Mouse (Mus musculus) forelimb bud, embryonic 11.5 days (tissue): ENCODE data around the gene Mustn1.

Source experiments
- DNase-seq: peaks from one replicate; pipeline ENCODE4 v3.0.0-alpha.2; 2012; ENCODE audit warnings: low read depth, low spot score

Mustn1 gene

DNA sequence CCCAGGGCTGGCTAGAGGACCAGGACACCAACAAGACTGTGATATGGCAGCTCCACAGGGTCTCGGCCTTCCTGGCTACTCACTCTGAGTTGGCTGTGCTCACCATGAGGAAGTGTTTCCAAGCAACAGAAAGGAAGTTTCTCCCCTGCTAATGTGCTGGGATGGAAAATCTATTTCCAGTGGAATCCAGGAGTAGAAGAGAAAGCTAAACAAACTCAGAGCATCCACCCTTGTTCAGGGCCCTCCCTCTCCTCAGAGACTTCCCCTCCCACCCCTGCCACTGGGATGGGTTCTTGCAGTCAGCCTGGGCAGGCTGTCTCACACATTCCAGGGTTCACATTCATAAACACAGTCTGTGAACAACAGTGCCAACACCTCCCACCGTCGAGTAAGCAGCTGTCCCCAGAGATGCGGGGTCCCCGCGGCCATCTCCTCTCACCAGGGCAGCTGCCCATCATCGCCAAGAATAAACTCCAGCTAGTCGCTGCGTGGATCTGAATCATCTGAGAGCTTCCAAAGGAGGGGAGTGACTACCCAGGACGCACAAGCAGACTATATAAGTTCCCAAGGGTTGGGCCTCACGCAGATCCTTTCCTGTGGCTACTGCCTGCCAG is at the start of gene Mustn1:
TSS of gene Mustn1 (plus strand) at position 243 of the 614 bp plus-strand sequence.
- no peak for DNase-seq

DNA sequence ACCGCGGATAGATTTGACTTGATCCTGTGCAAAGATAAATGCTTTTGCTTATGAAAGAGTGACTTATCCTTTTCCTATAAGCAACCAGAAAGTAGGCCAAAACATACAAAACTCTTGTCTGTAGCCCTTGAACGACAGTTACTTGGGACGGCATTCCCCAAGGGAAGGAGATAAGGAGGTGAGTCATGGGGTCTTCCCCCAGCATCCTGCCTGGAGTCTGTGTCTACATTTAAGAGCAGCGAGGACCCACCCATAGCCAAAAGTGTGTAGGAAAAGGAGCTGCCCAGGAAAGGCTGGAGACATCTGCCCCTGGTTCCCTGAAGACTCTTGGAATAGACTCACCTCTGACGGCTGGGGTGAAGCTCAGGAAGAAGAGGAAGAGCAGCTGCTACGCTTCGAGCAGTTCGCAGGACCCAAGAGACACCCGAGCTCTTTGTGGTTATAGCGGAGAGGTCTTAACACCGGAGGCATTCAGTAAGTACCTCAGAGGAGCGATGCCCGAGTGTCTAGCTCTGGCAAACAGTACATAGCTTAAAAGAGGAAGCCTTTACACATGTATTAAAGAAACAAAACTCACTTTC is 41.5 kb upstream of the Mustn1 start:
- DNase-seq: no peak

DNA sequence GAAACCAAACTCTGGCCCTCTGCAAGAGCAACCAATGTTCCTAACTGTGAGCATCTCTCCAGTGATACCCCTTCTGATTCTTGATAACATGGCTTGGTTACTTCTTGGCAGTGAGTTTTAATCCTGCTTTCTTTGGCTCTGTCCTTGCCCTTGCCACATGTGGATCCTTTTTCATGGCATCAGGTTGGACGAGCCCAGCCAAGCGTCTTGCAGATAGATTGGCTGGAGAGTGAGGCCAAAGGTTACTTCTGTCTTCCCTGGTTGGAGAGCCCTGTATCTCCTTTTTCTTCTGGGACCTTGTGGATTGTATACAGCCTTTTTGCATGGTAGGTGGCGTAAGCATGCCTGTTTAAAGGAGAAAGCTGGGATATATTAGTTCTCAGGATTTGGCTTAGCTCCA is 35.3 kb upstream of the Mustn1 start:
- no peak for DNase-seq

DNA sequence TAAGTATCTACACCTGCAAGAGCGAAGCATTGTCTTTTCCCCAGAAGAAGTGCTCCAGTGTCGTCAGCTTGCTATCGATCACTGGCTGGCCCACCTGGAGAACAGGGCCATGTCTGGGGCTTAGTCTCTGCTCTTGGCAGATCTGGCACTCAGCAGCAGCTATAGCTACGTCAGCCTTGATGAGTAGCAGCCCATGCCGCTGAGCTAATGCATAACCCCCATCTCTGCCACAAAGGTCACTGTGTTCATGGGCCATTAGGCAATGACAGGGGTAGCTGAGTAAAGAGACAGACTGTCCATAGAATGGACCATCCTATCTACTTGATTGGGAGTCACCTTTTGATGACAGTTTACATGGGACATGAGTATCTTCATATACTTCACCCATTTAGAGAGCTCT is 28.5 kb upstream of the Mustn1 start:
- DNase-seq: no peak

GRCm38 (mm10) chr14:30852325-30852724 is 26.7 kb upstream of the Mustn1 start:
- DNase-seq: no peak

DNA sequence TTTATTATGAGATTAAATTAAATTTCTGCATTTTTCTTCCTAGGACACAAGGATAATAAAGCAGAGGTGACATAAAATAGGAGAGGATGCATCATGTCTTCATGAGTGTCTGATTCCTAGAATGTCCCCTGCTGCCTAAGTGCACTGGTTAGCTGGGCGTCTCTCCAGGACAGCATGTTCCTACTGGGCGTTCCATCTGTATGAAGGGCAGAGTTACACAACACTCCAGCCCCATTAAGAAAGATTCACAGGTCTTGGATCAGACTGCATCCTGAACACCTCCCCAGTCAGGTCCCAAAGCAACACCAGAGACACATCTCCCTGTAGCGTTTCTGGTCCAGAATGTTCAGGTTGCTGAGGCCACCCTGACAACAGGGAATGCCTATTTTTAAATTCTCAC is 23.7 kb upstream of the Mustn1 start:
- no peak for DNase-seq

- no peak for DNase-seq
These were observed 22.0 kb upstream of the Mustn1 start for GRCm38 (mm10) chr14:30856885-30857507.

DNA sequence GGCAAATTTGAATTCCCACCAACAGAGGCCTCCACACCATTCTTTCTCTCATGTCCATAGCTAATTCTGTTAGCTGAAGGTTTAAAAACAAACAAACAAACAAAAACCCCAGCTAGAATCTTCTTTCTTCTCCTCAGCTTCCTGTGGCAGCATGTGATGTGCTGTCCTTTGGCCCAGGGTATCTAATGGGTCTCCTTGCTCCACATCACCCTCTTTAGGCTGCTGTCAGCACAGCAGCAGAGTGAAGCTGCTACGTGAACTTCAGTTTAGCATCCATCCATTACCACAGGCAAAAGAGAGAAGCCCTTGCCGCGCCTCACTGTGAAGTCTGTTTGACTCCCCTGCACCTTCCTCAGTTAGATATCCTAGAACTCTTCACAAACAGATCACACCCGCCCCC is 21.0 kb upstream of the Mustn1 start:
- DNase-seq: no peak

DNA sequence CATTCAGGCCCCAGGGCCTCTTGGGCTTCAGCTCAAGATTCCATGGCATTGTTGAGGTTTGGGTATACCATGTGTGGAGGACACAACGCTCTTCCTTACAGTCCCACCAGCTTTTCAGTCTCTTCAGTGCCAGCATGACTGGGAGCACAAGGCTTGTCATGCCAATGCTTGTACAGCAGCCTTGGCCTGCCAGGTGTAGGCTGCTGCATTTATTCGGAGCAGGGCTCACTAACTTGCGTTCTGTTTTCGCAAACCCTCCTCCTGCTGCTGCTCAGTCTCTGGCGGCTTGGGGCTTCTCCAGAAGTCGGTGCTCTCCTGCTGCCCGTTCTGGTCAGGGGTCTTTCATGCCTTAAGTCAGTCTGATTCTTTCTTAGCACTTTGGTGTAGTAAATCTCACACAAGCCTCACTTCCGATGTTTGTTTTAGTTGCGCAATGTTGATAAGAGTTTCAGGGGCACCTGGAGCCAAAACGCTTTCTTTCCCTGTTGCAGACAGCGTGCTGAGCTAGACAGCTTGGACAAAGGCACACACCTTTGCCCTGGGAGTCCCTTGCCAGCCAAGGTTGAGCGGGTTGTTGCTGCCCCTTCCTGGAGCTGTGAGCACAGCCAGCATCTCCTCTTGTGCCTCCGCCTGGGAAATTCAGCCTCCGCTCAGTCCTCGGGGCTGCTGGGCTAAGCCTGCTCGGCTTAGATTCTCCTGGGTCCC is 17.4 kb upstream of the Mustn1 start:
- no peak for DNase-seq

DNA sequence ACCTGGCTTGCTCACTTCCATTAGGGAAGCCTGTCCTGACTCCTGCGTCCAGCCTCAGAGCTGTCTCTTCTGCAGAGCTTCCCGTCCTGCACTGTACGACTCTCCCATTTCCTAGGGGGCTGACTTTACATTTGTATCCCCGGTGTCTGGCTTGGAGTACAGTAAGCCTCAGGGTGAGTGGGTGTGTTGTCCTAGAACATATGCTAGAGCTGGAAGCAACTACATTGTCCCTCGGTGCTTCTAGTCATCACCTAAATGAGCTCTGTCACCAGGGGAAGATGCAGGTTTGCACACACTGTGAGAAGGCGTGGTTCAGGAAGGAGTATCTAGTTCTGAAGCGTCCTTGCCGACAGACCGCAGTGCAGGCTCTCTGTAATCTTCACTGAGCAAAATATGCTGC is 16.6 kb upstream of the Mustn1 start:
- DNase-seq: no peak

- DNase-seq: no peak
These were observed 13.7 kb upstream of the Mustn1 start for GRCm38 (mm10) chr14:30865311-30865710.

DNA sequence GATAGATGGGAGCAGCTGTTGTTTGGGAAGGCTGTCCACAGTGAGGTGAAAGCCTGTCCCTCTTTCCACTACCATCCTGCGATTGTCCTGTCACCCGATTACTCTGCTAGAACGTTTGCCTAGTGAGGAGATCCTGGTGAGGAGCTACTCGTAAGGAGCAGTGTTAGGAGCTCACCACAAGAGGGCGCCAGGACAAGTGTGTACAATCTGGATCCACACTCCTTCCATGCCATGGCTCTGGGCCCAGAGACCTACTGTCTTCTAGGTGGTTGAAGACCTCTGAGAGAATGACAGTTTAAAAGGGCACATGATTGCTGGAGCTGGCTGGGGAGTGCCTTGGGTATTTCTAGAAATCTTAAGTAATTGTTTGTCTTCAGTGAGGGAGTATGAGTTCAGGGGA is 12.0 kb upstream of the Mustn1 start:
- peak; percentile 57 for DNase-seq

DNA sequence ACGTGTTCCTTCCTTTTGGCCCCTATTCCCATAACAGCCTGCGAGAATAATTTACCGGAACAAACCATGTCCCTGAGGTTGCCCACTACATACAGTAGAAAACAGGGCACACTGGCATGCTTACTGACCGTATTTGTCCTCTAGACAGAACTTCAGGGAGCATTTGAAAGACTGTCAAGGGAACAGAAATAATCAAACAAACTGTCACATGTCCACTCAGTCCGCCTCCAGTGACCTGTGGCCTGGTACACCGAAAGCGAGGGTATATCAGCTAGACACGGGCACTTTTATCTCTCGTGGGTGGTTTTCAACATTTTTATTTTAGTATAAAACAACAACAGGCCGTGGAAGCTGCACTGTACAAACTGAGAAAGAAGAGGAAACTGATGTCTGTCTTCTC is 10.2 kb upstream of the Mustn1 start:
- DNase-seq: no peak

- DNase-seq: no peak
These were observed 9.6 kb upstream of the Mustn1 start for GRCm38 (mm10) chr14:30869391-30869801.

DNA sequence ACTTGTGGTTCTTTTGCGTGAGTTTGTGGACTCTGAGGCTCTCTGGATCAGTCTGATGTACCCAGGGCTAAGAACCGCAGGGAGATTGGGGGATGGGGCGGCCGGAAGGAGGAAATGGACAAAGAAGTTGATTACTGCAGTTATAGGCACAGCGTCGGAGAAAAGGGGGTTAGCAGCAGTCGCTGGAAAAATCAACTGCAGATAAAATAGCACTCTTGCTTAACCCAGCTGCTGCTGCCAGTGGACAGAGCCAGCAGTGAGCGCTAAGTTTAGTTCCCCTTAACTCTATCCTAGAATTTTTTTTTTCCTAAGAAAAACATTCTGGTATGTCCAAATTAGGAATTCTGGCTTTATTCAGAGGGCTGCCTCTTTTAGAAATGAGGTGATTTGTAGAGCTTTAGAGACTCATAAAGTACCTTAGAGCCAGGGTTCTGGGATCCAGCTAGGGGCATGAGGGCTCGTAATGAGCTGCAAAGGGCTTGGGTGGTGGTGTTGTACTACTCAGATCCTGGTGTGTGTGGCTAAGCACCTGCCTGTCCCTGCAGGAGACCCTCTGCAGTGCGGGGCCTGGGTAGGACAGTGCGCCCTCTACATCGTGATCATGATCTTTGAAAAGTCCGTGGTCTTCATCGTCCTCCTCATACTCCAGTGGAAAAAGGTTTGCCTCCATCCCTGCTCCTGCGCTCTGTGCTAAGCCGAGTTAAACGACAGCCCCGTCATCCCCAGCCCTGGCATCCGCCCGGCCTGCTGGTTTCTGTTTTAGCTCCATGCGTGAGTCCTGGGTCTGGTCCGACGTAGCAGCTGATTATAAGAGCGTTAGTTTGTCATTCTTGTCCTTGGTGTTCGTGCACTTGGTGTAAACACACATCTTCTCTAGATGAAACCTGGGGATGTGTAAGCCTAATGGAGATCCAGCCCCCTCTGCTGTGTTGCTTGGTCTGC is 8.5 kb upstream of the Mustn1 start:
- DNase-seq: no peak

DNA sequence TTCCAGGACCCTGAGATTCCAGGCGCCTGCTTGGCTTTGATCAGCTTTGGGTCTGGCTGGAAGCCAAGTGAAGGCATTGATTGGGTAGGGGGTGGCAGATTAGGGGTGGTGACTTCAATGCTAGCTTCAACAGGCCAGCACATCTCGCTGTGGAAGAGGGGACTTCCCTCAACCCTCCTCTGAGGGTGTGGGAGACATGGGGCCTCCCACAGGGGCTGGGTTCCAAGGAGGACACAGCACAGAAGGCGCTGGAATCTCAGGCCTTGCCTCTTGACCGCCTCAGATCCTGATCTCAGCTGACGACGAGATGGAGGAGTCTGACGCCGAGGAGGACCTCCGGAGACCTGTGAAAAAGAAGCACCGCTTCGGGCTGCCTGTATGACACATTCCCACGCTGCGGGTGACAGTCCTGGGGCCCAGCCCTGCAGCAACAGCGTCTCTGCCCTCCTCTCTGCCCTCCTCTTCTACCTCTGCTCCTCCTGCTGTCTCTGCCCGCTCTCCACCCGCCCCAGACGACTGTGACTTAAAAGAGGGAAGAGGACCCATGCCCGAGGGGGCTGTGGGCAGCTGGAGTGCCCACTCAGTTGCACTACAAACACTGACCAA is 4.8 kb upstream of the Mustn1 start:
- no peak for DNase-seq

DNA sequence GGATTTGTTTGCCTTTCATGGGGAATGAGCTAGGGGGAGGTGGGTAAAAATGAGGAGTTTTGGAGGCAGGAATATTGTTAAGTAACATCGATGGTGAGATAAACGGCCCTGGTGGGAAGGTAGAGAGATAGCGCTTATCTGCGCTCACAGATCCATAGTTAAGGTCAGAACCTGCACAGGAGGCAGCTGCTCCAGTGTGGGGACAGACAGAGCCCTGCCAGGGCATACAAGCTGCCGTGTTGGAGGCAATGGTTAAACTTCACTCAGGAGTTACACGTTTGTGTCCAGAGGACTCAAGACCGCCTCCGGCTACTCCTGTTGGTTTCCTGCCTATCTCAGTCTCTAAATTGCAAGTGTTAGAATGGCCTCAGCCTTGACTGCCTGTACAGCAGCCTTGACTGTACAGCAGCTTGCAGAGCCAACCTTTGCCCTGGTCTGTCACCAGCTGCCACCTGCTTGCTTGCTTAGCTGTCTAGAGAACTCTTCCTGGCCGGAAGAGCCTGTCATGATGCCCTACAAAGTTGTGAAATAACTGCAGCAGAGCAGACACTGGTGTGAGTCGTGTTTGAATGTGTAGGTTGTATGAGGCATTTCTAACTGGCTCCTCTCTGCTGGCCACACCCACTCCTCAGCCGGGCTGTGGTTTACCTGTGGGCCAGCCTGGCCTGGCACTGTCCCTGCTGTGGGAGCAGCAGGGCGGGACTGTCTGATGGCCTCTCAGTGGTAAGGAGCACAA is 3.7 kb upstream of the Mustn1 start:
- DNase-seq: no peak

DNA sequence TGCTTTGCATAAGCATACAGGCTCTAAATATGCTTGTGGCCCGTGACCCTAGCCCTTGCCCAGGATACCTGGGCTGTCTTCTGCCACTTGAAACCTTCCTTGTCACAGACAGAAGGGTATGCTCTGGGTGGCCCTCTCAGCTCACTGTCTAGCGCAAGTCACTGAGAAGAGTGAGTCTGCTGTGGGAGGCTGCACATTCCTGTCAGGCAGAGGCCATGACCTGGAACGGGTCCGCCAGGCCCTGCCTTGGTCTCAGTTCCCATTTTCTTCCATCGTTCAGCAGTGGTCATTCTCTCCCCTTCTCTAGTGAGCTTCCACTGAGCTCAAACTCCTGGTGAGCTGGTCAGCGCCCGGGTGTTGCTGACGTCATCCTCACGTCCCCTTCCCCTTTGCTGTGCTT is 3.0 kb upstream of the Mustn1 start:
- DNase-seq: no peak

- no peak for DNase-seq
These were observed 2.5 kb upstream of the Mustn1 start for GRCm38 (mm10) chr14:30876451-30876850.

GRCm38 (mm10) chr14:30877827-30878226 is 1.2 kb upstream of the Mustn1 start:
- no peak for DNase-seq

DNA sequence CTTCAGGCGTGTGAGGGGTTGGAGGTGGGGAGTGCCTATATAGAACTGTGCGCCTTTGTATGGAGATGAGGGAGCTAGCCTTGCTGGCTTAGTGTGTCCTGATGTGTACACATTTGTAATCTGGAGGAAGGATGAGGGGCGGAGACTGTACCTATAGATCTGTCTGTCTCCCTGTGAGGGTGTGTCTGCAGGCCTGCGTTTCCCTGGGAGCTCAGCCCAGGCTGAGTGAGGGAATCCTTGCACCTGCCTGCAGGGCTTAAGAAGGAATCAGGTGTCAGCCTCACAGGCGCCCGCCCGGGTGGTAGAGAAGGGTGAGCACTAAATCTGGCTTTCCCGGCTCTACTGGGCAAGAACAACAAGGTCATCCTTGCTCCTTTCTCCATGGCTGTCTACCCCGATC is 794 bp downstream of the Mustn1 start:
- DNase-seq: no peak
